Comparison of ENCODE assay signal across 11 mouse cellular contexts in genomic region chr10:60151107-60151663, GRCm38 (mm10). TPM values are rescaled to one million over a fixed set of nuclear protein-coding genes. Genes with fewer than 3 reads are reported as not detected.
A peak's percentile ranks its signal among the peaks of the same experiment; 100 is the strongest.
DNase-seq lines count a peak whose midpoint lies in the region; ATAC-seq lines count a peak whose summit lies in the region.
"Had no signal": no experiment of that assay in that cellular context is flagged by ENCODE, and none has a peak within 500 bp of the region (broad histone marks: within the 10 kb centered on the region; RNA-seq: fewer than 3 reads in every experiment).

No protein-coding gene starts in this region.

- peaks cover 3% of the 10 kb centered on the region for H3K4me1 ChIP-seq in hindbrain, embryonic 12.5 days
- H3K4me1 ChIP-seq in hindbrain, embryonic 11.5 days (replicated peaks; ENCODE audit: control insufficient read depth, insufficient read depth, low read length) = no peaks in the 10 kb centered on the region
- H3K4me1 ChIP-seq in embryonic facial prominence, embryonic 14.5 days (ENCODE audit: control insufficient read depth, insufficient read depth, low read length) = no peaks in the 10 kb centered on the region
- peaks cover 7% of the 10 kb centered on the region for H3K4me1 ChIP-seq in limb, embryonic 10.5 days

- WGBS in hindbrain, embryonic 12.5 days = 72% methylated on average over 6 of the region's 6 CpGs
- 68% methylated on average over 6 of the region's 6 CpGs for WGBS in hindbrain, embryonic 11.5 days
- WGBS in embryonic facial prominence, embryonic 14.5 days = 50% methylated on average over 5 of the region's 6 CpGs
- 75% methylated on average over 6 of the region's 6 CpGs for WGBS in limb, embryonic 10.5 days

- no peak overlapping the region for H3K4me2 ChIP-seq in hindbrain, embryonic 12.5 days (replicated peaks)
- no peak overlapping the region for H3K4me2 ChIP-seq in hindbrain, embryonic 11.5 days (replicated peaks; ENCODE audit: low read depth, low read length)
- no peak overlapping the region for H3K4me2 ChIP-seq in embryonic facial prominence, embryonic 14.5 days (ENCODE audit: low read depth, low read length)
- H3K4me2 ChIP-seq: liver, embryonic 13.5 days had no signal

- no peaks in the 10 kb centered on the region for H3K9me3 ChIP-seq in hindbrain, embryonic 12.5 days (replicated peaks)
- H3K9me3 ChIP-seq in hindbrain, embryonic 11.5 days (ENCODE audit: control insufficient read depth, low read length) = no peaks in the 10 kb centered on the region
- H3K9me3 ChIP-seq in embryonic facial prominence, embryonic 14.5 days (ENCODE audit: control insufficient read depth, low read length) = no peaks in the 10 kb centered on the region
- H3K9me3 ChIP-seq in limb, embryonic 10.5 days (replicated peaks) = no peaks in the 10 kb centered on the region
- H3K9me3 ChIP-seq: liver, embryonic 13.5 days had no signal

- no peaks in the 10 kb centered on the region; the same call in 1 of the 2 replicates for H3K27me3 ChIP-seq in hindbrain, embryonic 12.5 days
- H3K27me3 ChIP-seq in hindbrain, embryonic 11.5 days (ENCODE audit: control insufficient read depth, insufficient read depth, low read length) = no peaks in the 10 kb centered on the region
- no peaks in the 10 kb centered on the region for H3K27me3 ChIP-seq in embryonic facial prominence, embryonic 14.5 days (replicated peaks; ENCODE audit: control insufficient read depth, insufficient read depth, low read length)
- no peaks in the 10 kb centered on the region for H3K27me3 ChIP-seq in limb, embryonic 10.5 days (ENCODE audit: low read depth, poor library complexity, severe bottlenecking)
- H3K27me3 ChIP-seq: liver, embryonic 13.5 days had no signal

- no peak for ATAC-seq in hindbrain, embryonic 12.5 days (ENCODE audit: low FRiP score)
- no peak for ATAC-seq in hindbrain, embryonic 11.5 days (ENCODE audit: low FRiP score)
- peak; percentile 51; the same call in 1 of the 2 replicates for ATAC-seq in embryonic facial prominence, embryonic 14.5 days (ENCODE audit: low read depth)
- no peak for ATAC-seq in erythroid progenitor cell, adult 5-6 weeks (replicated peaks; ENCODE audit: low FRiP score, poor library complexity, severe bottlenecking)

- no peak overlapping the region for H3K27ac ChIP-seq in hindbrain, embryonic 12.5 days
- H3K27ac ChIP-seq in hindbrain, embryonic 11.5 days (ENCODE audit: low read depth, low read length) = no peak overlapping the region
- no peak overlapping the region for H3K27ac ChIP-seq in embryonic facial prominence, embryonic 14.5 days (replicated peaks; ENCODE audit: low read depth, low read length)
- H3K27ac ChIP-seq in limb, embryonic 10.5 days = peak overlapping the region; percentile 38
- H3K27ac ChIP-seq: liver, embryonic 13.5 days had no signal

- peak overlapping the region; percentile 33; the same call in 1 of the 2 replicates for H3K9ac ChIP-seq in hindbrain, embryonic 12.5 days
- no peak overlapping the region for H3K9ac ChIP-seq in hindbrain, embryonic 11.5 days (ENCODE audit: low read depth, low read length)
- H3K9ac ChIP-seq in embryonic facial prominence, embryonic 14.5 days (ENCODE audit: low read depth, low read length) = no peak overlapping the region
- H3K9ac ChIP-seq: liver, embryonic 13.5 days had no signal

- no peak overlapping the region for H3K4me3 ChIP-seq in hindbrain, embryonic 12.5 days
- H3K4me3 ChIP-seq in hindbrain, embryonic 11.5 days (ENCODE audit: low read depth, low read length) = no peak overlapping the region
- no peak overlapping the region for H3K4me3 ChIP-seq in embryonic facial prominence, embryonic 14.5 days (ENCODE audit: low read depth, low read length)
- no peak overlapping the region for H3K4me3 ChIP-seq in limb, embryonic 10.5 days
- H3K4me3 ChIP-seq: erythroblast, embryonic 14.5 days; liver, embryonic 13.5 days had no signal

- no peak for DNase-seq in hindbrain, embryonic 11.5 days (ENCODE audit: low spot score)
- peak; percentile 61 for DNase-seq in A20 (ENCODE audit: low read depth, low spot score)
- peak; percentile 20 for DNase-seq in embryonic facial prominence, embryonic 14.5 days (ENCODE audit: low spot score)
- no peak for DNase-seq in limb, embryonic 10.5 days (ENCODE audit: low spot score)
- no peak for DNase-seq in ovary, postnatal 36 days (ENCODE audit: low spot score)
- no peak for DNase-seq in spleen, postnatal 10 days (ENCODE audit: low spot score in 2 of 2)
- DNase-seq: liver, embryonic 13.5 days; thymus, postnatal 25 days had no signal

- no peaks in the 10 kb centered on the region for H3K36me3 ChIP-seq in hindbrain, embryonic 12.5 days
- no peaks in the 10 kb centered on the region for H3K36me3 ChIP-seq in hindbrain, embryonic 11.5 days (ENCODE audit: control insufficient read depth, insufficient read depth, low read length)
- H3K36me3 ChIP-seq in embryonic facial prominence, embryonic 14.5 days (ENCODE audit: control insufficient read depth, insufficient read depth, low read length) = no peaks in the 10 kb centered on the region
- H3K36me3 ChIP-seq in limb, embryonic 10.5 days = no peaks in the 10 kb centered on the region
- H3K36me3 ChIP-seq: liver, embryonic 13.5 days had no signal

RNA-seq across cellular contexts. Expression of gene Spock2, which starts 45.2 kb away (rescaled TPM):
- polyA plus RNA-seq in hindbrain, embryonic 12.5 days (2016; fragmentation: Nextera tagmentation; extraction: Ambion mirVana) = 35.4 and 38.6 TPM in 2 replicates
- polyA plus RNA-seq in hindbrain, embryonic 11.5 days (2014; fragmentation: Nextera tagmentation; extraction: Ambion mirVana) = 19.2 and 19.3 TPM in 2 replicates
- 8.8 and 10.0 TPM in 2 replicates for polyA plus RNA-seq in embryonic facial prominence, embryonic 14.5 days (2014; fragmentation: Nextera tagmentation; extraction: Ambion mirVana)
- polyA plus RNA-seq in limb, embryonic 10.5 days (2016; fragmentation: Nextera tagmentation; extraction: Ambion mirVana) = 1.1 and 2.0 TPM in 2 replicates
- total RNA-seq in erythroid progenitor cell, adult 5-6 weeks (2015; ENCODE audit: low replicate concordance) = not detected in 2 replicates
- total RNA-seq in erythroid progenitor cell, adult 5-6 weeks (2017; ENCODE audit: low replicate concordance) = not detected in 2 replicates

Comparison
In these comparisons a context has a peak if more than half of its experiments do, and no peak if none do; other contexts are left out.
1. DNase-seq: peak in A20 (single experiment) and embryonic facial prominence, embryonic 14.5 days (single experiment); none in hindbrain, embryonic 11.5 days (single experiment), limb, embryonic 10.5 days (single experiment), ovary, postnatal 36 days (single experiment) and spleen, postnatal 10 days (0 of 2).